Mouse (Mus musculus) inflammation-experienced regulatory T-cells, adult 6 months (primary cell): ENCODE measurements around the gene Dock2. TPM values are rescaled to one million over a fixed set of nuclear protein-coding genes. Genes with fewer than 3 reads are reported as not detected.

Source experiments
- ATAC-seq: one replicate; pipeline ENCODE4 v1.8.0; 2017
- polyA plus RNA-seq, 3 experiments: library from polyadenylated mRNA; unstranded; fragments of 100-300 nt; shearing (Covaris generic); gene quantifications; one replicate each; pipeline ENCODE4 v1.2.1; 2017

The Dock2 gene
- polyA plus RNA-seq, 3 experiments from 2014 or later, result 257 to 323 (median 288) TPM

DNA sequence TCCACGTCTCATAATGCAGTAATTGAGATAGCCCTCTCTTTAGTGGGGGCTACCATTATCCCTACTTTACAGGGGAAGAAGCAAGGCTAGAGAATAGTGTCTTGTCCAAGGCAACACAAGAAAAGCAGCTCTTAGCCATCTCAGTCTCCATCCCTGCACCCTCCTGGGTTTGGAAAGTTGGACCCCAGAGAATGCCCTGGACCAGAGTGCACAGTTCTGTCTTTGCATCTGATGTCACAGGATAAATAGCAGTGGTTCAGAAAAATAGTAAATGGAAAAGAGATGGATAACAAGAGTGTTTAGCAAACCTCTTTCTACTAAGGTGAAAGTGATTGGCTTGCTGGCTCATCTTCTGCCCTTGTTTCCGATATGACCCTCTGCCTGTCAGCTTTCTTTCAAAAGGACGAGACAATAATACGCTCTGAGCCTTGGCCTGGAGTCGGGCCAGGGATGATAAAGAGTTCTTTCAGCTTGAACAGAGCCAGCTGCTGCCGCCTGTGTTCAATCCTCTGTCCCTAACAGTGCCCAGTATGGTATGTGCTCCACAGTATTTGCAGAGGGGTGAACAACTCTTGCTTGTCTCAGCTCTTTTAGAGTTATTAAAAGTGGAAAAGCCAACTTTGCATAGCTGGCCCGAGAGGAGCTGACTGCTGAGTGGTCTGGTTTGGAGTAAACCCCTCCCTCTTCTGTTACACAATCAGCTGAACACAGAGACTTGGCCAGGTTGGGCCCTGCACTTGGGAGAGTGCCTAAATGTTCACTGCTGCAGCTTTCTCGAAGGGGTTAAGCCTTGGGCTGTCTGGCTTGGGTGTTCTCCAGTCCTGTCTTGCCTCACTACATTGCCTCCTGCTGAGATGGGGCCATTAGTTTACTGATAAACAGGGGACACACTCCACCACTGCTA lies 602.2 kb downstream of the Dock2 start:
- ATAC-seq, result no peak

DNA sequence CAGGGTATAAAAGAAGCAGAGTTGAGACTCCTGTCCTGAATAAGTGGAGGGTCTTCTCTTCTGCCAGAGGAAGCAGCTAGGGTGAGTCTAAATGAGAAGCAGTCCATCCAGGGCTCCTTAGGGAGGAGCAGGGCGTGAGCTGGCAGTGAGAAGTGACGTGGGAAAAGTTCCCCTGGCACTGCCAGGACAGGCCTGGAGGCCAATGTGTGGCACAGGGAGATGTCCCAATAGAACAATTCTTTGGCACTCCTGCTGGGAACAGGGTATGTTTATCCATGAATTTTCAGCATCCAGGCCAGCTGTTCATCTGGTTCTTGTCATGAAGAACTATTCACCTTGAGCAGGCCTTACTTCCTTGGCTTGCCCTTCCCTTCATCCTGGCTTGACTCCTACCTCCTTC lies 604.9 kb downstream of the Dock2 start:
- ATAC-seq, result no peak

Other genes starting within 250 kb of the Dock2 start
- 10 to 100 TPM in 1 of 3 experiments, 1 to 10 TPM in 2; 1.7 to 12.5 (median 3.4) TPM for gene Spdl1, start 49.7 kb upstream of the Dock2 start, polyA plus RNA-seq